Mouse (Mus musculus) intestine, postnatal 0 days (tissue): ENCODE measurements around the gene Mrgbp. TPM values are rescaled to one million over a fixed set of nuclear protein-coding genes. Genes with fewer than 3 reads are reported as not detected.

ENCODE experiments used
- ATAC-seq: fragments of 200-750 bp; cut with Nextera tagmentation; 2 replicates; pipeline ENCODE4 v1.8.0; 2017; ENCODE audit warnings: mild to moderate bottlenecking, moderate TSS enrichment, moderate library complexity
- H3K27ac ChIP-seq: fragments of 300-500 bp; sonication (generic); 2 replicates; pipeline ENCODE4 v1.5.1; 2014; ENCODE audit warnings: mild to moderate bottlenecking, low read depth, low read length, moderate library complexity
- H3K27me3 ChIP-seq: fragments of 300-500 bp; sonication (generic); replicated peaks from 2 replicates; pipeline ENCODE4 v1.6.1; 2014; ENCODE audit warnings: low read length, mixed read lengths; ENCODE audit not compliant: control insufficient read depth, insufficient read depth
- H3K36me3 ChIP-seq: fragments of 300-500 bp; sonication (generic); 2 replicates; pipeline ENCODE4 v1.6.1; 2014; ENCODE audit warnings: mild to moderate bottlenecking, moderate library complexity; ENCODE audit not compliant: control insufficient read depth, insufficient read depth
- H3K4me1 ChIP-seq: fragments of 300-500 bp; sonication (generic); replicated peaks from 2 replicates; pipeline ENCODE4 v1.6.1; 2014; ENCODE audit warnings: antibody characterized with exemption, low read length, mixed read lengths; ENCODE audit not compliant: control insufficient read depth, insufficient read depth
- H3K4me2 ChIP-seq: fragments of 300-500 bp; sonication (generic); replicated peaks from 2 replicates; pipeline ENCODE4 v1.6.1; 2014; ENCODE audit warnings: low read depth, mild to moderate bottlenecking, moderate library complexity
- H3K4me3 ChIP-seq: fragments of 300-500 bp; sonication (generic); 2 replicates; pipeline ENCODE4 v1.5.1; 2014; ENCODE audit warnings: low read depth, low read length
- H3K9ac ChIP-seq: fragments of 300-500 bp; sonication (generic); 2 replicates; pipeline ENCODE4 v1.6.1; 2014; ENCODE audit warnings: mild to moderate bottlenecking, low read depth, low read length
- H3K9me3 ChIP-seq: fragments of 300-500 bp; sonication (generic); 2 replicates; pipeline ENCODE4 v1.6.1; 2016; ENCODE audit warnings: mixed run types; ENCODE audit not compliant: control insufficient read depth
- CTCF ChIP-seq: sonication (generic); IDR thresholded peaks from 2 replicates; pipeline ENCODE4 v1.5.1; 2016; ENCODE audit warnings: low read depth, mild to moderate bottlenecking, control low read depth, antibody characterized with exemption, moderate library complexity
- WGBS: fragments of 180-500 bp; shearing (Covaris S2); extraction: QIAGEN DNeasy Blood & Tissue Kit; methylation state at CpG from one replicate; pipeline ENCODE4 v1.1.7; 2014; 5-methylcytosine and 5-hydroxymethylcytosine counted together
- polyA plus RNA-seq: library from polyadenylated mRNA; unstranded; fragments of >200 nt; fragmentation: Nextera tagmentation; extraction: Ambion mirVana; gene quantifications from 2 replicates; pipeline ENCODE4 v1.2.1, GENCODE M21; 2015

Mrgbp gene
- 10.7 and 10.8 TPM in 2 replicates for polyA plus RNA-seq

GRCm38 (mm10) chr2:180581002-180581401, at the start of gene Mrgbp:
TSS of gene Mrgbp (plus strand) at chr2:180581304.
- Histone ChIP-seq H3K9ac (no peak within 1 kb of the TSS; the same call in 1 of the 2 replicates), H3K36me3 (peaks cover 5% of the 10 kb centered on the region; the same call in 1 of the 2 replicates), H3K27ac (no peak within 1 kb of the TSS), H3K9me3 (no peaks in the 10 kb centered on the region), H3K4me2 (0 out of 2 replicates have a peak within 1 kb of the TSS, but pooled peaks have one; percentile 98), H3K27me3 (peaks cover 22% of the 10 kb centered on the region), H3K4me3 (no peak within 1 kb of the TSS), H3K4me1 (0 out of 2 replicates have a peak, but pooled peaks cover 3% of the 10 kb centered on the region)
- no peak for TF ChIP-seq CTCF
- 51% methylated on average over 3 of the region's 3 CpGs for WGBS
- peak; percentile 11; the same call in 1 of the 2 replicates for ATAC-seq

- ATAC-seq, result no peak
- no peaks in the 10 kb centered on the region for H3K9me3 ChIP-seq
- no peak overlapping the region for H3K9ac ChIP-seq
- 63% methylated on average over 7 of the region's 7 CpGs for WGBS
- no peaks in the 10 kb centered on the region for H3K4me1 ChIP-seq
- no peak overlapping the region for H3K27ac ChIP-seq
- no peaks in the 10 kb centered on the region for H3K27me3 ChIP-seq
- H3K4me2 ChIP-seq, result no peak overlapping the region
- H3K36me3 ChIP-seq, result no peaks in the 10 kb centered on the region
- TF ChIP-seq CTCF, result no peak
- H3K4me3 ChIP-seq, result no peak overlapping the region
These were observed 49.3 kb upstream of the Mrgbp start for GRCm38 (mm10) chr2:180531671-180532385.

- H3K9ac ChIP-seq, result no peak overlapping the region
- no peaks in the 10 kb centered on the region for H3K4me1 ChIP-seq
- no peak for ATAC-seq
- TF ChIP-seq CTCF, result no peak
- no peaks in the 10 kb centered on the region for H3K9me3 ChIP-seq
- no peaks in the 10 kb centered on the region for H3K36me3 ChIP-seq
- no peak overlapping the region for H3K4me2 ChIP-seq
- no peak overlapping the region for H3K4me3 ChIP-seq
- H3K27ac ChIP-seq, result no peak overlapping the region
- no peaks in the 10 kb centered on the region for H3K27me3 ChIP-seq
- WGBS, result 42% methylated on average over 6 of the region's 6 CpGs
These were observed 48.6 kb upstream of the Mrgbp start for GRCm38 (mm10) chr2:180532386-180532995.

DNA sequence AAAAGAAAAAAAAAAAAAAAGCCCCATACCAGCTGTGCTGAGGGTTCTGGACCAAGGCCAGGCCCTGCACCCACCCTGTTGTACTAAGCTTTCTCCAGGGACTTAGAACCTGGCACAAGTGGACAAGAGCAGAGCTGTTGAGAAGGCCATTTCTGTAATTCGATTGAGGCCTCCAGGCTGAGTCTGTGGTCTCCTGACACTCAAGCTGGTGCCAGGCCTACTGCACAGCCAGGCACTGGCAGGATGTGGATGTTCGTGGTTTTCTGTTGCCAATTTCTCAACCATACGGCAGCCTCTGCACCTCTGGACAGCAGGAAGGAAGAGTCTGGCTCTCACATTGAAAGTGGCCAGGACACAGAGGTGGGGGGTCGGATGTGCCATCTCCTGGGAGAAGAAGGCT, 47.9 kb upstream of the Mrgbp start:
- no peak overlapping the region for H3K4me2 ChIP-seq
- H3K27me3 ChIP-seq, result no peaks in the 10 kb centered on the region
- H3K4me3 ChIP-seq, result no peak overlapping the region
- no peak overlapping the region for H3K9ac ChIP-seq
- H3K4me1 ChIP-seq, result no peaks in the 10 kb centered on the region
- H3K27ac ChIP-seq, result no peak overlapping the region
- no peak for TF ChIP-seq CTCF
- ATAC-seq, result no peak
- H3K9me3 ChIP-seq, result no peaks in the 10 kb centered on the region
- WGBS, result 68% methylated on average over 4 of the region's 4 CpGs
- H3K36me3 ChIP-seq, result no peaks in the 10 kb centered on the region

GRCm38 (mm10) chr2:180543675-180544074, 37.4 kb upstream of the Mrgbp start:
- no peak for TF ChIP-seq CTCF
- no peak overlapping the region for H3K4me2 ChIP-seq
- H3K9ac ChIP-seq, result no peak overlapping the region
- no peak for ATAC-seq
- no peaks in the 10 kb centered on the region for H3K36me3 ChIP-seq
- no peak overlapping the region for H3K4me3 ChIP-seq
- H3K4me1 ChIP-seq, result no peaks in the 10 kb centered on the region
- H3K27me3 ChIP-seq, result no peaks in the 10 kb centered on the region
- H3K27ac ChIP-seq, result no peak overlapping the region
- H3K9me3 ChIP-seq, result no peaks in the 10 kb centered on the region
- 75% methylated on average over 2 of the region's 2 CpGs for WGBS

DNA sequence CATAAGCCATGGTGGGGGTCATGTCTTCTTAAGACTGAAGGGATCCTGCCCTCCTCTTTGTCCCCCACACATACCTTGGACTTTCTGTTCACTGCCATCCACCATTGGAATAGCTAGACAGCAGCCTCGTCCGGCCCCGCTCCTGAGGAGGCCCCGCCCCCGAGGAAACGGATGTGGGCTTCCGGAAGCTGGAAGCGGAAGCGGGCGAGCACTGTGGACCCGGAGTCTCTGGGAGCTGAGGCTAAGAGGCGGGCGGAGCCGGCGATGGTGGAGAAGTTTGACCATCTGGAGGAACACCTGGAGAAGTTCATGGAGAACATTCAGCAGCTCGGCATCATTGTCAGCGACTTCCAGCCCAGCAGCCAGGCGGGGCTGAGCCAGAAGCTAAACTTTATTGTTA, 36.1 kb upstream of the Mrgbp start:
- Histone ChIP-seq H3K9me3 (no peaks in the 10 kb centered on the region), H3K9ac (no peak overlapping the region), H3K27ac (no peak overlapping the region), H3K4me2 (no peak overlapping the region), H3K36me3 (no peaks in the 10 kb centered on the region), H3K4me3 (no peak overlapping the region), H3K27me3 (no peaks in the 10 kb centered on the region), H3K4me1 (no peaks in the 10 kb centered on the region)
- ATAC-seq, result no peak
- no peak for TF ChIP-seq CTCF
- WGBS, result 85% methylated on average over 18 of the region's 18 CpGs
